ENCODE assay signal across 28 mouse cellular contexts in genomic region chr15:86264803-86265202, GRCm38 (mm10). TPM values are rescaled to one million over a fixed set of nuclear protein-coding genes. Genes with fewer than 3 reads are reported as not detected.
DNase-seq lines count a peak whose midpoint lies in the region; ATAC-seq and TF ChIP-seq lines count a peak whose summit lies in the region.
"Had no signal": no experiment of that assay in that cellular context is flagged by ENCODE, and none has a peak within 500 bp of the region (broad histone marks: within the 10 kb centered on the region; RNA-seq: fewer than 3 reads in every experiment).

No protein-coding gene starts in this region.

- 26% methylated on average over 7 of the region's 7 CpGs for WGBS in forebrain, postnatal 0 days
- WGBS in forebrain, embryonic 15.5 days: 29% methylated on average over 7 of the region's 7 CpGs
- 71% methylated on average over 7 of the region's 7 CpGs for WGBS in stomach, embryonic 15.5 days
- 66% methylated on average over 7 of the region's 7 CpGs for WGBS in stomach, postnatal 0 days
- WGBS in limb, embryonic 10.5 days: 85% methylated on average over 7 of the region's 7 CpGs
- 58% methylated on average over 7 of the region's 7 CpGs for WGBS in hindbrain, embryonic 16.5 days

- H3K27ac ChIP-seq in forebrain, postnatal 0 days (ENCODE audit: low read depth, low read length): no peak overlapping the region
- no peak overlapping the region for H3K27ac ChIP-seq in forebrain, embryonic 15.5 days (replicated peaks)
- H3K27ac ChIP-seq in stomach, embryonic 15.5 days: 0 out of 2 replicates have a peak overlapping the region, but pooled peaks have one; percentile 21
- H3K27ac ChIP-seq in stomach, postnatal 0 days (replicated peaks): no peak overlapping the region
- H3K27ac ChIP-seq in limb, embryonic 10.5 days: 0 out of 2 replicates have a peak overlapping the region, but pooled peaks have one; percentile 12
- no peak overlapping the region for H3K27ac ChIP-seq in hindbrain, embryonic 16.5 days (ENCODE audit: low read depth, low read length)
- H3K27ac ChIP-seq: forebrain, embryonic 12.5 days; heart, embryonic 10.5 days; heart, embryonic 15.5 days; hindbrain, postnatal 0 days; intestine, embryonic 15.5 days; kidney, postnatal 0 days; liver, embryonic 13.5 days; macrophage had no signal

- TF ChIP-seq EP300 in stomach, postnatal 0 days (optimal IDR thresholded peaks at IDR 0.05): no peak

- H3K79me2 ChIP-seq in myocyte (ENCODE audit: control insufficient read depth, insufficient read depth): no peaks in the 10 kb centered on the region

- H3K4me2 ChIP-seq in forebrain, postnatal 0 days (ENCODE audit: low read depth): no peak overlapping the region
- H3K4me2 ChIP-seq in forebrain, embryonic 15.5 days (replicated peaks): no peak overlapping the region
- H3K4me2 ChIP-seq in stomach, embryonic 15.5 days: no peak overlapping the region
- H3K4me2 ChIP-seq in stomach, postnatal 0 days (replicated peaks; ENCODE audit: low read depth): no peak overlapping the region
- no peak overlapping the region for H3K4me2 ChIP-seq in myocyte (ENCODE audit: low read depth)
- H3K4me2 ChIP-seq in hindbrain, embryonic 16.5 days (ENCODE audit: low read length): no peak overlapping the region
- H3K4me2 ChIP-seq: forebrain, embryonic 12.5 days; heart, embryonic 15.5 days; intestine, embryonic 15.5 days; limb, embryonic 12.5 days; liver, embryonic 13.5 days had no signal

- TF ChIP-seq POLR2A in myocyte (IDR thresholded peaks at IDR 0.05; ENCODE audit: insufficient read length, low read depth): no peak

- no peaks in the 10 kb centered on the region for H3K4me1 ChIP-seq in forebrain, postnatal 0 days (ENCODE audit: insufficient read depth)
- H3K4me1 ChIP-seq in forebrain, embryonic 15.5 days: peaks cover 23% of the 10 kb centered on the region
- H3K4me1 ChIP-seq in stomach, embryonic 15.5 days: 0 out of 2 replicates have a peak, but pooled peaks cover 3% of the 10 kb centered on the region
- H3K4me1 ChIP-seq in stomach, postnatal 0 days (replicated peaks; ENCODE audit: control insufficient read depth, insufficient read depth): no peaks in the 10 kb centered on the region
- H3K4me1 ChIP-seq in limb, embryonic 10.5 days: peaks cover 35% of the 10 kb centered on the region
- H3K4me1 ChIP-seq in hindbrain, embryonic 16.5 days (ENCODE audit: control insufficient read depth, insufficient read depth, low read depth, low read length): peaks cover 4% of the 10 kb centered on the region; the same call in 1 of the 2 replicates
- H3K4me1 ChIP-seq: intestine, embryonic 15.5 days; liver, embryonic 13.5 days had no signal

- ATAC-seq in forebrain, postnatal 0 days: peak; percentile 61; the same call in 1 of the 2 replicates
- no peak for ATAC-seq in forebrain, embryonic 15.5 days (replicated peaks)
- ATAC-seq in stomach, embryonic 15.5 days (ENCODE audit: insufficient read depth, low FRiP score, low read depth): no peak
- no peak for ATAC-seq in stomach, postnatal 0 days (ENCODE audit: low FRiP score, low TSS enrichment)
- no peak for ATAC-seq in hindbrain, embryonic 16.5 days
- ATAC-seq: hindbrain, postnatal 0 days; intestine, embryonic 15.5 days; lung, postnatal 0 days had no signal

- TF ChIP-seq CTCF in forebrain, postnatal 0 days (IDR thresholded peaks at IDR 0.05; ENCODE audit: low read depth): no peak
- TF ChIP-seq CTCF in stomach, postnatal 0 days (IDR thresholded peaks at IDR 0.05; ENCODE audit: low read depth): no peak

- H3ac ChIP-seq in myocyte (ENCODE audit: control insufficient read depth, insufficient read length): no peak overlapping the region

- no peaks in the 10 kb centered on the region for H3K9me3 ChIP-seq in forebrain, postnatal 0 days (ENCODE audit: low read length)
- H3K9me3 ChIP-seq in forebrain, embryonic 15.5 days: no peaks in the 10 kb centered on the region
- no peaks in the 10 kb centered on the region for H3K9me3 ChIP-seq in stomach, embryonic 15.5 days
- H3K9me3 ChIP-seq in stomach, postnatal 0 days (ENCODE audit: control insufficient read depth, low read length): no peaks in the 10 kb centered on the region
- no peaks in the 10 kb centered on the region for H3K9me3 ChIP-seq in limb, embryonic 10.5 days (replicated peaks)
- H3K9me3 ChIP-seq in hindbrain, embryonic 16.5 days (ENCODE audit: control insufficient read depth, low read length): no peaks in the 10 kb centered on the region
- H3K9me3 ChIP-seq: forebrain, embryonic 12.5 days; heart, embryonic 10.5 days; heart, embryonic 15.5 days; intestine, embryonic 15.5 days; limb, embryonic 12.5 days; liver, embryonic 13.5 days had no signal

- no peaks in the 10 kb centered on the region for H3K27me3 ChIP-seq in forebrain, postnatal 0 days (ENCODE audit: insufficient read depth, low read length)
- no peaks in the 10 kb centered on the region for H3K27me3 ChIP-seq in forebrain, embryonic 15.5 days
- H3K27me3 ChIP-seq in stomach, embryonic 15.5 days (replicated peaks): no peaks in the 10 kb centered on the region
- H3K27me3 ChIP-seq in stomach, postnatal 0 days (ENCODE audit: control insufficient read depth, insufficient read depth, low read length): no peaks in the 10 kb centered on the region
- H3K27me3 ChIP-seq in limb, embryonic 10.5 days (ENCODE audit: low read depth, poor library complexity, severe bottlenecking): no peaks in the 10 kb centered on the region
- H3K27me3 ChIP-seq in myocyte (ENCODE audit: control insufficient read depth, insufficient read depth, insufficient read length): no peaks in the 10 kb centered on the region
- no peaks in the 10 kb centered on the region for H3K27me3 ChIP-seq in hindbrain, embryonic 16.5 days (replicated peaks; ENCODE audit: control insufficient read depth, insufficient read depth, low read length)
- H3K27me3 ChIP-seq: heart, embryonic 15.5 days; intestine, embryonic 15.5 days; limb, embryonic 12.5 days; liver, embryonic 13.5 days had no signal

- DNase-seq in forebrain, postnatal 0 days: no peak
- DNase-seq in stomach, postnatal 0 days (ENCODE audit: low spot score): no peak
- no peak for DNase-seq in limb, embryonic 10.5 days (ENCODE audit: low spot score)
- DNase-seq in spleen, postnatal 4 days (ENCODE audit: low spot score in 2 of 2): no peak
- DNase-seq: adrenal gland, postnatal 25 days; cerebellum, adult 2 months; cerebellum, postnatal 14 days; gastrocnemius, postnatal 10 days; kidney, adult 2 months; kidney, postnatal 4 days; liver, embryonic 13.5 days; lung, adult 18-20 months; right cerebral cortex, postnatal 14 days; thymus, adult 18-20 months; thymus, postnatal 36 days had no signal

- no peaks in the 10 kb centered on the region for H3K36me3 ChIP-seq in forebrain, postnatal 0 days (ENCODE audit: insufficient read depth)
- H3K36me3 ChIP-seq in forebrain, embryonic 15.5 days: no peaks in the 10 kb centered on the region
- no peaks in the 10 kb centered on the region for H3K36me3 ChIP-seq in stomach, embryonic 15.5 days
- no peaks in the 10 kb centered on the region for H3K36me3 ChIP-seq in stomach, postnatal 0 days (ENCODE audit: control insufficient read depth, insufficient read depth, low read length)
- no peaks in the 10 kb centered on the region for H3K36me3 ChIP-seq in limb, embryonic 10.5 days
- no peaks in the 10 kb centered on the region for H3K36me3 ChIP-seq in myocyte (ENCODE audit: control insufficient read depth, insufficient read depth)
- no peaks in the 10 kb centered on the region for H3K36me3 ChIP-seq in hindbrain, embryonic 16.5 days (ENCODE audit: control insufficient read depth, insufficient read depth, low read length)
- H3K36me3 ChIP-seq: forebrain, embryonic 12.5 days; heart, embryonic 10.5 days; heart, embryonic 15.5 days; intestine, embryonic 15.5 days; limb, embryonic 12.5 days; liver, embryonic 13.5 days had no signal

- H3K4me3 ChIP-seq in forebrain, postnatal 0 days (ENCODE audit: low read depth, low read length): no peak overlapping the region
- no peak overlapping the region for H3K4me3 ChIP-seq in forebrain, embryonic 15.5 days
- no peak overlapping the region for H3K4me3 ChIP-seq in stomach, embryonic 15.5 days (replicated peaks)
- no peak overlapping the region for H3K4me3 ChIP-seq in stomach, postnatal 0 days (ENCODE audit: low read depth, low read length)
- H3K4me3 ChIP-seq in limb, embryonic 10.5 days: no peak overlapping the region
- no peak overlapping the region for H3K4me3 ChIP-seq in myocyte
- no peak overlapping the region for H3K4me3 ChIP-seq in hindbrain, embryonic 16.5 days (ENCODE audit: low read length)
- H3K4me3 ChIP-seq: forebrain, embryonic 12.5 days; heart, embryonic 10.5 days; heart, embryonic 15.5 days; intestine, embryonic 15.5 days; limb, embryonic 12.5 days; liver, embryonic 13.5 days had no signal

- H3K9ac ChIP-seq in forebrain, postnatal 0 days: no peak overlapping the region
- H3K9ac ChIP-seq in forebrain, embryonic 15.5 days (replicated peaks): no peak overlapping the region
- no peak overlapping the region for H3K9ac ChIP-seq in stomach, embryonic 15.5 days
- H3K9ac ChIP-seq in stomach, postnatal 0 days (ENCODE audit: low read length): no peak overlapping the region
- no peak overlapping the region for H3K9ac ChIP-seq in hindbrain, embryonic 16.5 days (ENCODE audit: low read depth, low read length)
- H3K9ac ChIP-seq: forebrain, embryonic 12.5 days; heart, embryonic 15.5 days; intestine, embryonic 15.5 days; limb, embryonic 12.5 days; liver, embryonic 13.5 days had no signal

TF ChIP-seq in myocyte, 11 proteins besides CTCF, POLR2A, EP300 and RAD21:
- TF ChIP-seq POLR2AphosphoS2 (IDR thresholded peaks at IDR 0.05; ENCODE audit: insufficient read length, low read depth) (no peak), TCF12 (IDR thresholded peaks at IDR 0.05; ENCODE audit: insufficient read depth, poor library complexity, severe bottlenecking) (peak; percentile 54), TCF3 (IDR thresholded peaks at IDR 0.05; ENCODE audit: insufficient read length, low read depth) (no peak), MYOD1 (IDR thresholded peaks at IDR 0.05; ENCODE audit: control insufficient read depth in 1 of 3, insufficient read length in 2 of 3, low read depth in 2 of 3) (peak; percentile 90 to 96 (median 95)), E2F4 (IDR thresholded peaks at IDR 0.05; ENCODE audit: insufficient read depth) (no peak), MYOG (IDR thresholded peaks at IDR 0.05; ENCODE audit: control insufficient read depth in 1 of 3, insufficient read depth in 1 of 3, insufficient read length in 2 of 3, low read depth in 2 of 3) (peak in 2 of 3 experiments; percentile 25 to 63)

RNA-seq across cellular contexts. Expression of gene Tbc1d22a, which starts 50.5 kb away (rescaled TPM):
- total RNA-seq in forebrain, postnatal 0 days (2014; rRNA removed): 20.5 and 22.1 TPM in 2 replicates
- 12.1 and 13.1 TPM in 2 replicates for polyA plus RNA-seq in forebrain, postnatal 0 days (2015; fragmentation: Nextera tagmentation; extraction: Ambion mirVana)
- 12.9 and 13.1 TPM in 2 replicates for polyA plus RNA-seq in forebrain, embryonic 15.5 days (2015; fragmentation: Nextera tagmentation; extraction: Ambion mirVana)
- polyA plus RNA-seq in stomach, embryonic 15.5 days (2015; fragmentation: Nextera tagmentation; extraction: Ambion mirVana): 10.4 TPM in 2 replicates
- 8.7 TPM in 2 replicates for polyA plus RNA-seq in stomach, postnatal 0 days (2015; fragmentation: Nextera tagmentation; extraction: Ambion mirVana)
- 11.2 and 12.0 TPM in 2 replicates for polyA plus RNA-seq in limb, embryonic 10.5 days (2016; fragmentation: Nextera tagmentation; extraction: Ambion mirVana)
- 30.5 TPM for polyA plus RNA-seq in myocyte (2012; fragmentation: generic; extraction: Trizol)
- 12.6 and 13.2 TPM in 2 replicates for polyA plus RNA-seq in hindbrain, embryonic 16.5 days (2015; fragmentation: Nextera tagmentation; extraction: Ambion mirVana)

Comparison
In these comparisons a context has a peak if more than half of its experiments do, and no peak if none do; other contexts are left out.
1. H3K27ac ChIP-seq: peak in stomach, embryonic 15.5 days (single experiment) and limb, embryonic 10.5 days (single experiment); none in forebrain, postnatal 0 days (single experiment), forebrain, embryonic 15.5 days (single experiment), stomach, postnatal 0 days (single experiment) and hindbrain, embryonic 16.5 days (single experiment).